Mouse (Mus musculus): Measurements from ENCODE around the gene Arrdc5. TPM values are rescaled to one million over a fixed set of nuclear protein-coding genes. Genes with fewer than 3 reads are reported as not detected.

Arrdc5 gene
- polyA plus RNA-seq, 1 experiment, result not detected

GRCm38 (mm10) chr17:56283316-56283715, 16.8 kb downstream of the Arrdc5 start:
- 0 out of 2 replicates have a peak, but pooled peaks cover 3% of the 10 kb centered on the region for H3K4me1 ChIP-seq (ENCODE audit: control insufficient read depth, insufficient read depth, low read length)
- TF ChIP-seq POLR2A (IDR thresholded peaks at IDR 0.05; ENCODE audit: low read depth, low read length) (no peak), CTCF (IDR thresholded peaks at IDR 0.05; ENCODE audit: borderline replicate concordance, insufficient read depth, low read length) (no peak)
- no peak overlapping the region for H3K4me3 ChIP-seq (ENCODE audit: insufficient read depth, low read length)
- no peak overlapping the region for H3K27ac ChIP-seq (ENCODE audit: insufficient read depth, low read length)

GRCm38 (mm10) chr17:56282802-56283201, 17.3 kb downstream of the Arrdc5 start:
- Histone ChIP-seq H3K4me1 (ENCODE audit: control insufficient read depth, insufficient read depth, low read length) (peaks cover 4% of the 10 kb centered on the region), H3K27ac (ENCODE audit: insufficient read depth, low read length) (no peak overlapping the region), H3K4me3 (ENCODE audit: insufficient read depth, low read length) (no peak overlapping the region)
- TF ChIP-seq POLR2A (IDR thresholded peaks at IDR 0.05; ENCODE audit: low read depth, low read length), result no peak
- no peak for TF ChIP-seq CTCF (IDR thresholded peaks at IDR 0.05; ENCODE audit: borderline replicate concordance, insufficient read depth, low read length)

- H3K4me1 ChIP-seq (ENCODE audit: control insufficient read depth, insufficient read depth, low read length), result peaks cover 5% of the 10 kb centered on the region
- TF ChIP-seq CTCF (IDR thresholded peaks at IDR 0.05; ENCODE audit: borderline replicate concordance, insufficient read depth, low read length) (no peak), POLR2A (IDR thresholded peaks at IDR 0.05; ENCODE audit: low read depth, low read length) (no peak)
- no peak overlapping the region for H3K27ac ChIP-seq (ENCODE audit: insufficient read depth, low read length)
Observed at GRCm38 (mm10) chr17:56281193-56281592, 18.9 kb downstream of the Arrdc5 start.

GRCm38 (mm10) chr17:56279481-56280155, 20.5 kb downstream of the Arrdc5 start:
- Histone ChIP-seq H3K4me1 (ENCODE audit: control insufficient read depth, insufficient read depth, low read length) (peaks cover 5% of the 10 kb centered on the region), H3K4me3 (ENCODE audit: insufficient read depth, low read length) (no peak overlapping the region), H3K27ac (ENCODE audit: insufficient read depth, low read length) (no peak overlapping the region)
- no peak for TF ChIP-seq POLR2A (IDR thresholded peaks at IDR 0.05; ENCODE audit: low read depth, low read length)
- TF ChIP-seq CTCF (IDR thresholded peaks at IDR 0.05; ENCODE audit: borderline replicate concordance, insufficient read depth, low read length), result no peak

More at GRCm38 (mm10) chr17:56281193-56281592, 18.9 kb downstream of the Arrdc5 start:
- no peak overlapping the region for H3K4me3 ChIP-seq (ENCODE audit: insufficient read depth, low read length)

GRCm38 (mm10) chr17:56278340-56278739, 21.7 kb downstream of the Arrdc5 start:
- peak overlapping the region; percentile 70; the same call in 1 of the 2 replicates for H3K27ac ChIP-seq (ENCODE audit: insufficient read depth, low read length)
- H3K4me1 ChIP-seq (ENCODE audit: control insufficient read depth, insufficient read depth, low read length), result peaks cover 5% of the 10 kb centered on the region
- no peak overlapping the region for H3K4me3 ChIP-seq (ENCODE audit: insufficient read depth, low read length)
- no peak for TF ChIP-seq POLR2A (IDR thresholded peaks at IDR 0.05; ENCODE audit: low read depth, low read length)
- TF ChIP-seq CTCF (IDR thresholded peaks at IDR 0.05; ENCODE audit: borderline replicate concordance, insufficient read depth, low read length), result no peak

GRCm38 (mm10) chr17:56277567-56277893, 22.6 kb downstream of the Arrdc5 start:
- Histone ChIP-seq H3K4me3 (ENCODE audit: insufficient read depth, low read length) (no peak overlapping the region), H3K4me1 (ENCODE audit: control insufficient read depth, insufficient read depth, low read length) (peaks cover 5% of the 10 kb centered on the region), H3K27ac (ENCODE audit: insufficient read depth, low read length) (peak overlapping the region; percentile 70)
- no peak for TF ChIP-seq POLR2A (IDR thresholded peaks at IDR 0.05; ENCODE audit: low read depth, low read length)
- TF ChIP-seq CTCF (IDR thresholded peaks at IDR 0.05; ENCODE audit: borderline replicate concordance, insufficient read depth, low read length), result no peak

GRCm38 (mm10) chr17:56276643-56277566, 23.2 kb downstream of the Arrdc5 start, which contains the start of gene Ticam1:
Gene Ticam1, minus strand, starts transcription at chr17:56276786.
- peak within 1 kb of the TSS; percentile 76 for H3K27ac ChIP-seq (ENCODE audit: insufficient read depth, low read length)
- no peak for TF ChIP-seq CTCF (IDR thresholded peaks at IDR 0.05; ENCODE audit: borderline replicate concordance, insufficient read depth, low read length)
- peak; percentile 69 for TF ChIP-seq POLR2A (IDR thresholded peaks at IDR 0.05; ENCODE audit: low read depth, low read length)
- H3K4me3 ChIP-seq (ENCODE audit: insufficient read depth, low read length), result peak within 1 kb of the TSS; percentile 68
- peaks cover 5% of the 10 kb centered on the region for H3K4me1 ChIP-seq (ENCODE audit: control insufficient read depth, insufficient read depth, low read length)

GRCm38 (mm10) chr17:56275842-56276480, 24.1 kb downstream of the Arrdc5 start:
- Histone ChIP-seq H3K27ac (ENCODE audit: insufficient read depth, low read length) (peak overlapping the region; percentile 76), H3K4me3 (ENCODE audit: insufficient read depth, low read length) (peak overlapping the region; percentile 68), H3K4me1 (ENCODE audit: control insufficient read depth, insufficient read depth, low read length) (peaks cover 5% of the 10 kb centered on the region)
- TF ChIP-seq POLR2A (IDR thresholded peaks at IDR 0.05; ENCODE audit: low read depth, low read length) (no peak), CTCF (IDR thresholded peaks at IDR 0.05; ENCODE audit: borderline replicate concordance, insufficient read depth, low read length) (no peak)

GRCm38 (mm10) chr17:56273986-56274385, 26.1 kb downstream of the Arrdc5 start:
- Histone ChIP-seq H3K4me3 (ENCODE audit: insufficient read depth, low read length) (no peak overlapping the region), H3K27ac (ENCODE audit: insufficient read depth, low read length) (no peak overlapping the region), H3K4me1 (ENCODE audit: control insufficient read depth, insufficient read depth, low read length) (peaks cover 5% of the 10 kb centered on the region)
- no peak for TF ChIP-seq POLR2A (IDR thresholded peaks at IDR 0.05; ENCODE audit: low read depth, low read length)
- no peak for TF ChIP-seq CTCF (IDR thresholded peaks at IDR 0.05; ENCODE audit: borderline replicate concordance, insufficient read depth, low read length)

All from embryonic fibroblast, embryonic 13.5 days (primary cell).